Mouse (Mus musculus) myocyte (in vitro differentiated cells): Measurements from ENCODE around the gene Mrpl16.

Source experiments
- CEBPB ChIP-seq: IDR thresholded peaks from 2 replicates; pipeline ENCODE4 v1.6.1; 2011; ENCODE audit warnings: mild to moderate bottlenecking, moderate library complexity; ENCODE audit not compliant: poor library complexity, insufficient read depth, severe bottlenecking
- E2F4 ChIP-seq: IDR thresholded peaks from one replicate; pipeline ENCODE4 v1.6.1; 2011; ENCODE audit warnings: mild to moderate bottlenecking, control low read depth, moderate library complexity; ENCODE audit not compliant: insufficient read depth
- MAX ChIP-seq: IDR thresholded peaks from one replicate; pipeline ENCODE4 v1.6.1; 2011; ENCODE audit warnings: low read depth, mild to moderate bottlenecking, control low read depth
- MYOD1 ChIP-seq, 3 experiments: IDR thresholded peaks; one replicate each; pipeline ENCODE4 v1.6.1; 2011; ENCODE audit warnings: control low read depth in 2 of 3, low read depth in 2 of 3, mild to moderate bottlenecking in 2 of 3, moderate library complexity in 1 of 3; ENCODE audit not compliant: insufficient read length in 2 of 3, control insufficient read depth in 1 of 3
- MYOG ChIP-seq, 3 experiments: IDR thresholded peaks; one replicate each; pipeline ENCODE4 v1.6.1; 2011; ENCODE audit warnings: control low read depth in 2 of 3, low read depth in 2 of 3, mild to moderate bottlenecking in 2 of 3; ENCODE audit not compliant: insufficient read length in 2 of 3, control insufficient read depth in 1 of 3, insufficient read depth in 1 of 3
- POLR2A ChIP-seq: IDR thresholded peaks from one replicate; pipeline ENCODE4 v1.6.1; 2011; ENCODE audit warnings: low read depth, mild to moderate bottlenecking, control low read depth, moderate library complexity; ENCODE audit not compliant: insufficient read length
- POLR2AphosphoS2 ChIP-seq: IDR thresholded peaks from one replicate; pipeline ENCODE4 v1.6.1; 2011; ENCODE audit warnings: low read depth, control low read depth; ENCODE audit not compliant: insufficient read length
- REST ChIP-seq: IDR thresholded peaks from one replicate; pipeline ENCODE4 v1.6.1; 2011; ENCODE audit warnings: mild to moderate bottlenecking, control low read depth, moderate library complexity; ENCODE audit not compliant: insufficient read depth, insufficient read length
- TCF12 ChIP-seq: IDR thresholded peaks from one replicate; pipeline ENCODE4 v1.6.1; 2011; ENCODE audit warnings: mild to moderate bottlenecking, control low read depth; ENCODE audit not compliant: poor library complexity, insufficient read depth, severe bottlenecking
- TCF3 ChIP-seq: IDR thresholded peaks from one replicate; pipeline ENCODE4 v1.6.1; 2011; ENCODE audit warnings: low read depth, control low read depth; ENCODE audit not compliant: insufficient read length
- USF1 ChIP-seq: IDR thresholded peaks from one replicate; pipeline ENCODE4 v1.6.1; 2011; ENCODE audit warnings: low read depth, mild to moderate bottlenecking, control low read depth, moderate library complexity

- TF ChIP-seq POLR2A (no peak), MAX (no peak), TCF3 (no peak), E2F4 (no peak), TCF12 (no peak), REST (no peak), MYOG (IDR thresholded peaks at IDR 0.05; ENCODE audit: control insufficient read depth in 1 of 3, insufficient read depth in 1 of 3, insufficient read length in 2 of 3, low read depth in 2 of 3) (no peak), POLR2AphosphoS2 (no peak), MYOD1 (IDR thresholded peaks at IDR 0.05; ENCODE audit: control insufficient read depth in 1 of 3, insufficient read length in 2 of 3, low read depth in 2 of 3) (no peak), CEBPB (no peak), USF1 (no peak)
Observed at GRCm38 (mm10) chr19:11788876-11789275, 18.7 kb downstream of the Mrpl16 start.
